Mouse (Mus musculus): Measurements from ENCODE around the gene Ak1.

DNA sequence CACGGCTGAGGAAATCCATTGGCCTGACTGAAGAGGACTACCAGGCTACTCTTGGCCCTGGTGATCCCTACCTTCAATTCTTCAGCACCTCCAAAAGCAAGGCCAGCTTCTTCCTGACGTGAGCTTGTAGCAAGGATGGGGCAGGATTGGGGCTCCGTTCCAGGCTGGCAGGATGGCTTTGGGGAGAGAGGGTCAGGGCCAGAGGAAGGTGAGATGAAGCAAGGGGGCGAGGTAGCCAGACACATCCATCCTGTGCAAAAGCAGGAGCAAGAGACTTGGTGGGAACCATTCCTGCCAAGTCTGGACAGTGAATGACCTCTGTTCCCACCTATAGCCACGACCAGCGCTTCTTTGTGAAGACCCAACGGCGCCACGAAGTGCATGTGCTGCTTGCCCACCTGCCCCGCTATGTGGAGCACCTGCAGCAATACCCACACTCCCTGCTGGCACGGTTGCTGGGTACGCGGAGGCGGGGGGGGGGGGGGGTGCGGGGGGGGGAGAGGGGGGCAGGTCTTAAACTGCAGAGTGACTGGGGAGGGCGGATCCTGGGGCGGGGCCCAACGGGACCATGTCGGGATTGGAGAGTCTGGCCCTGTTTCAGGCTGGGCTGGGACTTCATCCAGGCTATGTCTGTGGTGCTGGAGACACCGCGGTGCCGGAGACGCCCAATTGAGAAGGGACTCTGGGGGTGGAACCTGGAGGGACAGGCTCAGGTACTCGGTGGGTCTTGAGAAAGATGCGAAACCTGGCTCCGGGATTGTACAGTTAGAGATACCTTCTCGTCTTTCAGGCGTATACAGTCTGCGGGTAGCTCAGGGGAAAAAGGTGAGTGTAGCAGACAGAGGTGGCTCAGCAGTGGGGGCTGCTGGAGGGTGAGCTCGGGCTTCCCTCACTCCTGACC, 43.2 kb upstream of the Ak1 start:
- TF ChIP-seq POLR2A (IDR thresholded peaks at IDR 0.05; ENCODE audit: low read depth, low read length), result no peak
- TF ChIP-seq CTCF (IDR thresholded peaks at IDR 0.05; ENCODE audit: borderline replicate concordance, insufficient read depth, low read length), result no peak

Data from embryonic fibroblast, embryonic 13.5 days (primary cell).